In the genomic region with DNA sequence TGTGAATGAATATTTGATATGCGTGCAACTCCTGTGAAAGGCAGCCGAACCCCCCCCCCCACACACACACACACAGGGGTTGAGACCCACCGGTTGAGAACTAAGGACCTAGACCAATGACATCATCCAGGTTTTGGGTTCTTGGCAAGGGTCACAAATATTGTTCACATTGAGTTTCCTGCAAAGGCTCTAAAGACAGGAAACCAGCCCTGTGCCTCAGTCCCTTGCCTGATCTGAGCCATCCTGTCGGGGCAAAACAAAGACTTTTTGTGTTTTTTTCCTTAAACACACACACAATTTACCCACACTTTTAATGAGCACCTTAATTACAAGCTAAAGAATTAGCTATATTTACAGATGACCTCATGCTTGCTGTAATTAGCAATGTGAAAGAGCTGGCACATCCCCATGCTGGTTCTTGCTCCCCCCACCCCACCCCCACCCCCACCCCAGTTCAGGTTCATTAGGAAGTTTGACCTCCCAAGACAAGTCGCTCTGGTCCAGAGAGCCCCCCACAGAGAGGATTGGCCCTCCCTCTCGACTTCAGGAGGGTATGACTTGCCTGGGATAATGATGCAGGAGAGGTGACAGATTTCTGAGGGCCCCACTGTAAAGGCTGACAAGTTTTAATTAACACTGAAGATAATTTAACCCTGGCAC, we compare ENCODE assay signal across 11 mouse cellular contexts. TPM values are rescaled to one million over a fixed set of nuclear protein-coding genes. Genes with fewer than 3 reads are reported as not detected.
DNase-seq lines count a peak whose midpoint lies in the region; ATAC-seq lines count a peak whose summit lies in the region.
"Had no signal": no experiment of that assay in that cellular context is flagged by ENCODE, and none has a peak within 500 bp of the region (broad histone marks: within the 10 kb centered on the region; RNA-seq: fewer than 3 reads in every experiment).

No protein-coding gene starts in this region.

- H3K9ac ChIP-seq in heart, embryonic 13.5 days: peak overlapping the region; percentile 79
- no peak overlapping the region for H3K9ac ChIP-seq in intestine, embryonic 15.5 days

- WGBS in heart, embryonic 13.5 days: 39% methylated on average over 6 of the region's 6 CpGs
- 47% methylated on average over 6 of the region's 6 CpGs for WGBS in intestine, embryonic 15.5 days

- peaks cover 40% of the 10 kb centered on the region for H3K36me3 ChIP-seq in heart, embryonic 13.5 days
- peaks cover 3% of the 10 kb centered on the region; the same call in 1 of the 2 replicates for H3K36me3 ChIP-seq in intestine, embryonic 15.5 days

- H3K27ac ChIP-seq in heart, embryonic 13.5 days (replicated peaks): peak overlapping the region; percentile 99
- peak overlapping the region; percentile 92 for H3K27ac ChIP-seq in intestine, embryonic 15.5 days

- H3K9me3 ChIP-seq in heart, embryonic 13.5 days: no peaks in the 10 kb centered on the region
- H3K9me3 ChIP-seq in intestine, embryonic 15.5 days: no peaks in the 10 kb centered on the region

- H3K27me3 ChIP-seq in heart, embryonic 13.5 days (replicated peaks): no peaks in the 10 kb centered on the region
- no peaks in the 10 kb centered on the region for H3K27me3 ChIP-seq in intestine, embryonic 15.5 days (replicated peaks)
- H3K27me3 ChIP-seq: CH12.LX had no signal

- intact Hi-C loops in heart, postnatal 36 days (cut with DNase I): loop anchor here (2.0 kb wide), 1 partner anchor 16 kb away; no protein-coding TSS in a partner anchor

- H3K4me1 ChIP-seq in heart, embryonic 13.5 days: peaks cover 100% of the 10 kb centered on the region
- H3K4me1 ChIP-seq in intestine, embryonic 15.5 days (replicated peaks): peaks cover 77% of the 10 kb centered on the region

- no peak for DNase-seq in heart, postnatal 36 days
- peak; percentile 23 for DNase-seq in thymus, postnatal 14 days
- DNase-seq in thymus, postnatal 4 days: no peak
- DNase-seq in embryo, embryonic 11 days: no peak
- DNase-seq in spleen, postnatal 14 days (ENCODE audit: low spot score in 2 of 2): no peak
- DNase-seq: cerebellum, postnatal 36 days; right cerebral cortex, postnatal 4 days had no signal

- H3K4me2 ChIP-seq in heart, embryonic 13.5 days: peak overlapping the region; percentile 56
- peak overlapping the region; percentile 33; the same call in 1 of the 2 replicates for H3K4me2 ChIP-seq in intestine, embryonic 15.5 days (replicated peaks)

- peak; percentile 9; the same call in 1 of the 2 replicates for ATAC-seq in heart, embryonic 13.5 days (ENCODE audit: extremely low read depth, insufficient number of reproducible peaks, low FRiP score, low TSS enrichment)
- no peak for ATAC-seq in intestine, embryonic 15.5 days
- ATAC-seq in monocyte, adult 5-6 weeks (replicated peaks; ENCODE audit: insufficient number of reproducible peaks, low FRiP score, low TSS enrichment, poor library complexity, severe bottlenecking): no peak

- H3K4me3 ChIP-seq in heart, embryonic 13.5 days: 0 out of 2 replicates have a peak overlapping the region, but pooled peaks have one; percentile 10
- no peak overlapping the region for H3K4me3 ChIP-seq in intestine, embryonic 15.5 days (replicated peaks)

RNA-seq across cellular contexts. Expression of a gene that starts 17.3 kb away (rescaled TPM):
- polyA plus RNA-seq in heart, embryonic 13.5 days (2015; fragmentation: Nextera tagmentation; extraction: Ambion mirVana): 259 and 266 TPM in 2 replicates
- 10 to 100 TPM; 69.4 to 81.8 TPM for total RNA-seq in heart, postnatal 36 days (2021)
- 340 and 361 TPM in 2 replicates for polyA plus RNA-seq in intestine, embryonic 15.5 days (2015; fragmentation: Nextera tagmentation; extraction: Ambion mirVana)
- total RNA-seq in monocyte, adult 5-6 weeks (2017): 25.4 to 66.0 TPM (median 36.9 TPM) in 3 replicates

RNA-seq across cellular contexts. Expression of a gene that starts 36.8 kb away (rescaled TPM):
- polyA plus RNA-seq in heart, embryonic 13.5 days (2015; fragmentation: Nextera tagmentation; extraction: Ambion mirVana): 257 and 300 TPM in 2 replicates
- total RNA-seq in heart, postnatal 36 days (2021): 100 to 1,000 TPM; 159 to 163 TPM
- polyA plus RNA-seq in intestine, embryonic 15.5 days (2015; fragmentation: Nextera tagmentation; extraction: Ambion mirVana): 359 and 375 TPM in 2 replicates
- 285 to 328 TPM (median 291 TPM) in 3 replicates for total RNA-seq in monocyte, adult 5-6 weeks (2017)

RNA-seq across cellular contexts. Expression of a gene that starts 37.0 kb away (rescaled TPM):
- 3.4 and 5.3 TPM in 2 replicates for polyA plus RNA-seq in heart, embryonic 13.5 days (2015; fragmentation: Nextera tagmentation; extraction: Ambion mirVana)
- total RNA-seq in heart, postnatal 36 days (2021): under 1 TPM; 0.61 to 0.81 TPM
- polyA plus RNA-seq in intestine, embryonic 15.5 days (2015; fragmentation: Nextera tagmentation; extraction: Ambion mirVana): 6.3 and 7.7 TPM in 2 replicates
- total RNA-seq in monocyte, adult 5-6 weeks (2017): 31.9 to 70.2 TPM (median 54.1 TPM) in 3 replicates

Comparison
In these comparisons a context has a peak if more than half of its experiments do, and no peak if none do; other contexts are left out.
1. RNA of a gene that starts 37.0 kb away (total RNA-seq): 31.9 to 70.2 TPM in monocyte, adult 5-6 weeks; 0.61 to 0.81 TPM in heart, postnatal 36 days; every median in the first group is over 10 times any median in the second.